Mouse (Mus musculus) hematopoietic multipotent progenitor cell, adult 10-12 weeks (in vitro differentiated cells): ENCODE results near the gene Gcsh. TPM values are rescaled to one million over a fixed set of nuclear protein-coding genes. Genes with fewer than 3 reads are reported as not detected.

Source experiments
- polyA plus RNA-seq: library from polyadenylated mRNA; stranded (reverse); fragments of >175 nt; gene quantifications from 2 replicates; pipeline ENCODE4 v1.2.3, GENCODE M21; 2012; ENCODE audit warnings: low replicate concordance

The Gcsh gene
- polyA plus RNA-seq: 3.0 and 3.6 TPM in 2 replicates

DNA sequence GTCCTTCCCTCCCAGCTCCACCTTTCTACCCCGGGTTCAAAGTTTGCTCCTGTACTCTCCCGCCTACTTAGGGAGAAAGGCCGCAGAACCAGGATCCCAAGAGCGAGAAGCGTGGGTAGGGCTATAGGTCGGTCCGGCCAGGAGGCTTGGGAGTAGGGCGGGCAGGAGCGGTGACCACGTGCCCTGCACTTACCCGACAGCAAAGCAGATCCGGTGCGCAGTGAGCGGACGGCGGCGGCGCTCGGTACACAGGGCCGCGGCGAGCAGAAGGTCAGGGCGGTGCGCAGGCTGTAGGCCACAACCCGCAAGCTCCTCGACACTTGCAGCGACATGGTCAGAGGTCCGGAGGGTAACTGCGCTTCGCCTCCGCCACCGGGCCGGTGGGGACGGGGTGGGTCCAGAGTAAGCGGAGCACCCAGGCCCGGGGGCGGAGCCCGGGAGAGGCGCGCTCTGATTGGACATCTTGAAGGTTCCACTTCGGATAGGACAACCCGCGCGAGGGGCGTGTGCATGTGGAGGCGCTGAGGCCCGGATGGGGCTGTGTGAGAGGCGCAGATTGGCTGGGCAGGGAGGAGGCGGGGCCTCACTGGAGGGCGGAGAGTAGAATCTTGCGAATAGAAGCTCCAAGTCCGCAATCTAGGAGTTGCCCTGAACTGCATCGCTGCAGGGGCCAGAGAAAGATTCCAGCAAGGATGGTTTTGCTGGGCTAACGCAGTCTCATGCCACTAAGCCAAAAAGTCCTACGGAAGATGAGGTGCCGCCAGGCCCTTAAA lies at the start of gene Gcsh:
Gene Gcsh (minus strand): TSS at position 443 of the 773 bp plus-strand sequence.

DNA sequence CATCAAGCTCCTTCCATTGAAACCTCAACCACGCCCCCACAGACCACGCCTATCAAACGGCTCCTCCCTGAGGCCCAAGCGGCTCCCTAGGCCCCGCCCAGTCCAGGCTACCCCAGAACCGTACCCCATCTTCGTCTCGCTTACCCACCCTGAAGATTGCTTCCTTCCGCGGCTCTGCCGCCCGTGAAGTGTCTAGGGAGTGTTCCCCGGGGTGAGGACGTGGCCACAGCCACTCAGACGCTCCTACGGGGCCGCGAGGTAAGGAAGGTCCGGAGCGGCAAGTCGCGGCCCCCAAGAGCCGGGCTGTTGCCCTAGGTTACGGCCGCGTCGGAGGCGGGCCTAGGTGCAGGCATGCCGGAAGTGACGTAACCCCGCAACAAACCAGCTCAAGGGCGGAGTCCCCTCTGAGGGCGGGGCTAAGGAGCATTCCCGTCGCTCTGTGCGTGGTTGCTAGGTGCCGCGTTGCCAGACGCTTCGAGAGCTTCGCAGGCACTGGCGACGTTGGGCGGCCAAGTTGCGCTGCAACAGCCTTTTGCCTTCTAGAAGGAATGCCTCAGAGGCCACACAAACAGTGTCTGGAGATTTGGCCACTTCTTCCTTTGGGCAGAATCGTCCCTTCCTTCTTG lies 14.6 kb downstream of the Gcsh start, which contains the start of gene 1700030J22Rik:
Gene 1700030J22Rik (minus strand): TSS at position 329 of the 626 bp plus-strand sequence.

DNA sequence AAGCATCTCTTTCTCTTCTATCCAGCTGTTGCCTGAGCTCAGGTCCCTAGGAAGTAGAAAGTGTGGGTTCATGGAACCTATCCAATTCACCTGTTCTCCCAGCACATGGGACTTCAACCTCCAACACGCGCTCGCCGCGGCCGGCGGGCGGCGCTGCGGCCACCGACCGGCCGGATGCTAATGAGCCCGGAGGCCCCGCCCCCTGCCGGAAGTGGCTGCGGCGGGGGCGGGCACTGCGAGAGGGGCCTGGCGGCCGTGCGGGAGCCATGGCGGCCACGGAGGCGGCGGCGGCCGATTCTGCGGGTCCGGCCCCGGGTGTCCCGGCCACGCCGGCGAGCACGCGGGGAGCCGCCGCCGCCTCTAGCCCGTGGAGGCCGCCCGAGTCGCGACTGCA lies 50.2 kb downstream of the Gcsh start, which contains the start of gene Atmin:
Gene Atmin (plus strand): TSS at position 233 of the 394 bp plus-strand sequence.

Other genes with a start within 250 kb of the Gcsh start
- 19.9 and 20.1 TPM in 2 replicates for gene Cmc2, start 72.1 kb downstream of the Gcsh start, polyA plus RNA-seq
- gene Cenpn, start 71.8 kb downstream of the Gcsh start, polyA plus RNA-seq: 0.29 and 3.1 TPM in 2 replicates
- gene Atmin, start 50.1 kb downstream of the Gcsh start, polyA plus RNA-seq: 8.3 and 10.1 TPM in 2 replicates
- gene 1700030J22Rik, start 14.6 kb downstream of the Gcsh start, polyA plus RNA-seq: 0.66 and 1.2 TPM in 2 replicates
- 0.02 and 0.23 TPM in 2 replicates for gene Pkd1l2, start 88.9 kb upstream of the Gcsh start, polyA plus RNA-seq
- not detected in 2 replicates for gene Bco1, start 102.3 kb upstream of the Gcsh start, polyA plus RNA-seq
- 2.1 and 3.1 TPM in 2 replicates for gene Gan, start 164.6 kb upstream of the Gcsh start, polyA plus RNA-seq